Mouse (Mus musculus): ENCODE measurements at regions not wholly inside any gene's neighbourhood (a gene's known extent, or its start where the extent isn't known, plus 50 kb on each side); places are given as distances from the start of the nearest gene placed in this dataset.

DNA sequence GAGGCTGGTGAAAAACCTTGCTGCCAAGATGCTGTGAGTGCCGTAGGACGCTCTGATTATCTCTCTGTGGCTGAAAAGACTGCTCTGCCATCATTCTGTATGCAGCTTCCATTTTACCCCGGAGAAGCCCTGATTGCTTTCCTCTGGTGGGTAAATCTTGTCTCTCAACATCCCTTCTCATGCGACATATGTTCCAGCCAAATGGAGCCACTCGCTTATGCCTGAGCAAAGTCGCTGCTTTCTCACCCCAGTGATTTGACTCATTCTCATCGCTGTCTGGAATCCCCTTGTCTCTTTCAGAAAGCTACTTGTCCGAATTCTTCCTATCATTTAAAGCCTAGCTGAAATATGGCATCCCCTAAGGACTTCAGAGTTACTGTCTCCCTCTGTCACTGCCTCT lies 166.2 kb upstream of the Masp1 start:
- no peak for DNase-seq (ENCODE audit: extremely low read depth, insufficient read length, low spot score)

DNA sequence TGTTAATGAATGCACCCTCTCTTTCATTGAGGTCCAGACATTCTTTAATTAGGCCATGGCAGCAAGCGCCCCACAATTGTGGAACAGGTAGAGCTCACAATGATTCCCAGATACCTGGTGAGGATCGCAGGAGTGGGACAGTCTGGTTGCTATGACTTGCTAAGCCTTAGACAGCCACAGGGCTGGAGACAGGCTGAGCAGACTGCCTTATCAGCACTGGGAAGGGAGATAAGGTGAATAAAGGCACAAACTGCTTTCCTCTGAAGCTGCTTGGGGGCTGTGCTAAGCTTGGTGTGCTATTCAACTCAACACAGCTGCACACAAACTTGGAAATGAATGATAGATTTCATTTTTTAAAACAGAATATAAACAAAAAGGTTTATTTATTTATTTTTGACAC lies 159.8 kb upstream of the Masp1 start:
- no peak for DNase-seq (ENCODE audit: extremely low read depth, insufficient read length, low spot score)

DNA sequence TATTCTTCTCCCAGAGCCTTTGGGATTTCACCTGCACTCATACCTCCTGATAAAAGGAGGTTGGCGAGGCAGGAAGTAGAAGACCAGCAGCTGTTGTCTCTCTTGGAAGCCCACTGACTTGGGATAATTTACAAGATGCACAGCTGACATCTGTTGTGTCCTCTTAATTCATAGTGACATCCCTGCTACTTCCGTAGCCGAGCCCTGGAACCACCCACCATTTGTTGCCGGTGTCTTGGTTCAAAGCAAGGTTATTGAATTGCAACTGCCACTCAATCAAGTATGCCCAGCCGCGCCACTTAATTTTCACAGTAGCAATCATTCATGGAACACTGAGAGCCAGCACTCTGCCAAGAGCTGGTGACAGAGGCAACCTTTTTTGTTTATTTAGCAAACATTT lies 151.8 kb upstream of the Masp1 start:
- no peak for DNase-seq (ENCODE audit: extremely low read depth, insufficient read length, low spot score)

GRCm38 (mm10) chr16:23670161-23670560 lies 149.5 kb upstream of the Masp1 start:
- no peak for DNase-seq (ENCODE audit: extremely low read depth, insufficient read length, low spot score)

DNA sequence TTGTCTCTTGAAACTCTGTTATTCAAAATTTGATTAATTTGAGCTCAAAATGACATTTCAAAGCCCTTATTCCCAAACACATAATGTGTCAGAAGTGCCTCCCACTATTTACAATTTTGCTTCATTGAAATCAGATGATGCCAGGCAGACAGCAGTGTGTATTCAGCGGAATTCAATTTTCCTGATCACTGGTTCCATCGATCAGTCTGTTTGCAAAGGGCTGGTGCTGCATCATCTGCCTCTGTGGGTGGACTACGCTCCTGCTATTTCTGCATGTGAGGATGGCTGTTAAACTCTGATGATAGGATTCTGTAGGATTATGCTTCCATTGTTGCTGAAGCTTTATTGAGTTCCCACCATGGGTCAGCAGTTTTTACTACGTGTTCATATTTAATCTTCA lies 149.0 kb upstream of the Masp1 start:
- no peak for DNase-seq (ENCODE audit: extremely low read depth, insufficient read length, low spot score)

All from 3134 (cell line).